Mouse (Mus musculus): ENCODE data around the gene Naxd.
"Not testable (repeated sequence)": the region's sequence is repeated elsewhere in the genome, so short reads cannot be mapped to it uniquely, and the experiment has no call there.

The Naxd gene

DNA sequence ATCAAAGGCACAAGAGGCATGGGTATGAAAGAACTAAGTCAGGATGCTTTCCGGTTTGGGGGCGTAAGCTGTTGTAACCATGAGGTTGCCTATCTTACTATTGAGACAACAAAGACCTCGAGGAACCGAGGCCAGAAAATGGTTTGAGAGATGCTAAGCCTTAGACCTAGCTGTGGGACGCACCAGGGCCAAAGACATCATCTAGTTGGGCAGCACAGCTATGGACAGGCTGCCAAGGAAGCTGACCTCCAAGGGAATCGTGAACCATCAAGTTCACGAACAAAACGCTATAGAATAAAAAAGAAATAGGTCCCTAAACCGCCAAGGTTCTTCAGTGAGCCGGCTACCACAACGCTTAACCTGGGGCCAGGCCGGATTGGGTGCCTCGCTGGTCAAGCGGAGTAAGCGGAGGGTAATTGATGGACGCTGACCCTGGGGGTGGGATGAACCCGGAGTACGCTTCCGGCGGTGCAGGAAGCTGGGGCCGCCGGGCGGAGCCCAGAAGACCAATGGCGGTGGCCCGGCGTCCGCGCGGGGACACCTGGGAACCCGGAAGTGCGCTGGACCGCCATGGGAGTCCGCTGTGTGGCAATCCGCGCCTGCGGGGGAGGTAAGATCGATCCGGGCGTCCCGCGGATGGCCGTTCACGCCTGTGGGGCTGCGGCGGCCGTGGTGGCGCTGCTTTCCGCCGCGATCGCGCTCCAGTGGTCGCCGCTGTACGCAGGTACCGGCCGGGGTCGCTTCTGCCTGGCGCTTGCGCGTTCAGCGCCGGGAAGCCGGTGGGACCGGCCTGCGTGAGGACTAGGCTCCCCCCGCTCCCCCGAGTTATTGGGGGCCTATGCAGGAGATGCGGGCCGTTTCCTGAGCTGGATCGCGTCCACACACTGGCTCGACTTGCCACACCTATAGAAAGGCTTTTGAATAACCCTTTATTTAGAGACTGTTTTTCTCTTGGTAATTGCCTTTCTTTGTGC lies at the start of gene Naxd:
Naxd (plus strand) TSS at position 490 of the 974 bp plus-strand sequence.
- DNase-seq (ENCODE audit: low spot score): peak; percentile 85

- DNase-seq (ENCODE audit: low spot score): no peak
Measured at GRCm38 (mm10) chr8:11447910-11448570, 49.3 kb upstream of the Naxd start.

DNA sequence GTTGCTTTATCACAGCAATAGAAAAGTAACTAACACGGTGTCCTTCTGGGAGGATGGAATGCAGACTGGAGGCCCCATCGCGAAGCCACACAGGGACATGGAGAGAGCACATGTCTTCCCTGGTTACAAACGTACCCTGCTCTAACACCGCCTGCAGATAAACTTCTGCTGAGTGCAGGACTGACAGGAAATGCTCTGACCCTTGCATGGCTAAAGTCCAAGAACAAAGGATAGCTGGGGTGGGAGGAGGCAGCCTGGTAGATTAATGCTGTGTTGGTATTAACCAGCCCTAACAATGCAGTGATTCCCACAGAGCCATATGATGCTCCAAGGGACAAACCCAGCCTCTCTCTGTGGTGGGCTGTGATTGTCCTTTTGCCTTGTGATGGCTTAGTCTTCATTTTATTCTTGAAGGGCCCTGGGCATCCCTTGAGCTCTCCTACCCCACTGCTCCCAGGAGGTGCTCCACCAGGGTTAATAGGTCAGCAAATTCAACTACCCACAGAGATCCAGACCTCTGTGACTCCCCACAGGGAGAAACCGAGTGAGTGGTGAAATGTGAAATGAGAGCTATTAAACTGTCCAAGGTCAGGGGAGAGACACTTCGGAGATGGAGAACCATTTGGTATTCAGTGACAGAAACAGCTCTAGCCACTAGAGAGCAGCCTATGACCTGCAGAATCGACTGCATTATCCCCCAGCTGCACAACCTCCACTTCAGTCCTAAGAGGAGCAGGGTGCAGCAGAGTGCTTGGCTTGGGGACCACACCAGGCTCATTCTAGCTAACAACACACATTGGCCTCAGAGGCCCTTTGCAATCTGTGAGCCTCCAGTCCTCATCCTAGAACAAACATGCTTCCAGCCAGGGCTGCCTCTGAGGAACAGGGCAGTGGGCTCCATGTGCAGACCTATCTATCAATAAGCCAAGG lies 46.9 kb upstream of the Naxd start:
- DNase-seq (ENCODE audit: low spot score): no peak

- DNase-seq (ENCODE audit: low spot score): no peak
Measured at GRCm38 (mm10) chr8:11452152-11452551, 45.2 kb upstream of the Naxd start.

GRCm38 (mm10) chr8:11452559-11452958 lies 44.7 kb upstream of the Naxd start:
- peak; percentile 7 for DNase-seq (ENCODE audit: low spot score)

DNA sequence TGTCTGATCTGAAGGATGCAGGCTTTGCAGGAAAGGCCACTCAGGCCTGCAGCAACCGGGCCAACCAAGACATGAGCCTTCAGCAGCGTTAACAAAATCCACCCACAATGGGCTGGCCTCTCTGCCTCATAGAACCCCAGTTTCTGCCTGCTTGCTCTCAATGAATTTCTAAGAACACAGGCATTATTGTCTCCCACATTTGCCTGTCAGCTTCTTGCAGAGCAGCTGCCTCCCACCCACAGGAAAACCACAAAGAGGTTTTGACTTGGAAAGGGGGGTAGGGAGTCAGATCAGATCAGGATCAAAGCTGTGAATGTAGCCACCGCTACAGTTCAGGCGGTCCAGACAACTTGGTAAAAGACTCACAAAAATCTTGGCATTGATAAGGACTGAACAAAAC lies 44.3 kb upstream of the Naxd start:
- no peak for DNase-seq (ENCODE audit: low spot score)

- no peak for DNase-seq (ENCODE audit: low spot score)
Measured at GRCm38 (mm10) chr8:11454228-11454627, 43.1 kb upstream of the Naxd start.

DNA sequence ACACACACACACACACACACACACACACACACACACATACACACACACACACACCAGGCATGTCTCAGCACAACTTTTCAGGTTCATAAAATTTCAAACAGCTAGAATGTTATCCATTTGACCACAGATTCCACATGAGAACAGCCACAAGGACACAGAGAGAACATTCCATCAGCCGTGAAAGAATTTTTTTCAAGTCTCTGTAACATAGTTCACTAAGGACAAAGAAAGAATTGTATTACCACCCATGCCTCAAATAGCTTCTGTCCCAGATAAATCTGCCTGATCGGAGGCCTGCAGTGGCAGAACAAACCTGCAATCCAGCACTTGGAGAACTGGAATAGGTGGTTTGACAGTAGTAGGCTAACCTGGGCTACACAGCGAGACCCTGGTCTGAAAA lies 40.0 kb upstream of the Naxd start:
- DNase-seq (ENCODE audit: low spot score): no peak

GRCm38 (mm10) chr8:11457981-11458836 lies 39.1 kb upstream of the Naxd start:
- no peak for DNase-seq (ENCODE audit: low spot score)

GRCm38 (mm10) chr8:11459016-11459415 lies 38.3 kb upstream of the Naxd start:
- no peak for DNase-seq (ENCODE audit: low spot score)

GRCm38 (mm10) chr8:11460934-11461333 lies 36.4 kb upstream of the Naxd start:
- no peak for DNase-seq (ENCODE audit: low spot score)

- no peak for DNase-seq (ENCODE audit: low spot score)
Measured at GRCm38 (mm10) chr8:11461847-11462246, 35.5 kb upstream of the Naxd start.

DNA sequence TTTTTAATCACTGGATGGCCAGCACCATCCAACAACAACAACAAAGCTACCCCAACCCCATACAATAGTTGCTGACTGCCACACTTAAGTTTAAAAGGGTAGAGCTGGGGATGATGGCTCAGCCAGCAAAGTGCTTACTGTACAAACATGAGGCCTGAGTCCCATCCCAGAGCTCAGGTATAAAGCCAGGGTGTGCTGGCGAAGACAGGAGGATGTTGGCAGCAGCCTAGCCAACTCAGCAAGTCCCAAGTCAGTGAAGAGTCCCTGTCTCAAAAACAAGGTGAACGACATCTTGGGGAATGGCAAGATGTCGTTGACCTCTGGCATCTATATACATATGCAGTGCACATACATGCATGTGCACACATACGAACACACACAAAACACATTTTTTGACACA lies 34.7 kb upstream of the Naxd start:
- no peak for DNase-seq (ENCODE audit: low spot score)

DNA sequence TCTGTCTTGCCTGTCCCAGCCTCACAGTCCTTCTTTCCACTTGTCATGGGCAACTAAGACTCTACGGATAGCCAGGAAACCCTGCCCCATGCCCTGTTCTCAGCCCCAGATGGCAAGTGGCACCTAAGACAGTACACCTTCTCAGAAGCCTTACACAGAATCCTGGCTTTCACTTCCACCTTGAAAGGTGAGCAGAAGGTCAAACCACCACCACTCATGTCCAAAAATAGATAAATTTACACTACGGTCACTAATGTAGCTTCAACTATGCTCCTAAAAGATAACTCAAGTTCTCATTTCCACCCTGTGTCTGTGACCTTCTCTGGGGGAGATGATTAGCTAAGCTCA lies 33.8 kb upstream of the Naxd start:
- DNase-seq (ENCODE audit: low spot score): no peak

GRCm38 (mm10) chr8:11463889-11464706 lies 33.2 kb upstream of the Naxd start:
- DNase-seq (ENCODE audit: low spot score): peak; percentile 42

DNA sequence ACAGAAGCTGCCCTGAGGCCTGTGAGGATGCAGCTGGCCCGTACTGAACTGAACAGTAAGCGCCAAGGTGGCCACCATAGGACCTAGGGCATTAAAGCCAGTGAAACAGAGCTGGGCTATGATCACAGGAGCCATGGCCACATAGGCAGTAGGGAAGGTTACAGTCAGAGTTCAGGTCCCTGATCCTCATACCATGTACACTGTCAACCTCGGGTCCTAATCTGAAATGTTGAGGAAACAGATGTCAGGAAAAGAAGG lies 32.7 kb upstream of the Naxd start:
- DNase-seq (ENCODE audit: low spot score): no peak

GRCm38 (mm10) chr8:11465619-11466018 lies 31.7 kb upstream of the Naxd start:
- DNase-seq (ENCODE audit: low spot score): no peak

DNA sequence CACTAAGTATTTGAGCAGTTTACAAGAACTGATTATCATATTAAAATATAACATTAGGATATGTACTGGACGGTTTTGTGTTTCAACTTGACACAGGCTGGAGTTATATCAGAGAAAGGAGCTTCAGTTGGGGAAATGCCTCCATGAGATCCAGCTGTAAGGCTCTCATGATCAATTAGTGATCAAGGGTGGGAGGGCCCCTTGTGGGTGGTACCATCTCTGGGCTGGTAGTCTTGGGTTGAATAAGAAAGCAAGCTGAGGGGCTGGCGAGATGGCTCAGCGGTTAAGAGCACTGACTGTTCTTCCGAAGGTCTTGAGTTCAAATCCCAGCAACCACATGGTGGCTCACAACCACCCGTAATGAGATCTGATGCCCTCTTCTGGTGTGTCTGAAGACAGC lies 30.8 kb upstream of the Naxd start:
- DNase-seq (ENCODE audit: low spot score): not testable (repeated sequence)

- DNase-seq (ENCODE audit: low spot score): no peak
Measured at GRCm38 (mm10) chr8:11469095-11469494, 28.2 kb upstream of the Naxd start.

DNA sequence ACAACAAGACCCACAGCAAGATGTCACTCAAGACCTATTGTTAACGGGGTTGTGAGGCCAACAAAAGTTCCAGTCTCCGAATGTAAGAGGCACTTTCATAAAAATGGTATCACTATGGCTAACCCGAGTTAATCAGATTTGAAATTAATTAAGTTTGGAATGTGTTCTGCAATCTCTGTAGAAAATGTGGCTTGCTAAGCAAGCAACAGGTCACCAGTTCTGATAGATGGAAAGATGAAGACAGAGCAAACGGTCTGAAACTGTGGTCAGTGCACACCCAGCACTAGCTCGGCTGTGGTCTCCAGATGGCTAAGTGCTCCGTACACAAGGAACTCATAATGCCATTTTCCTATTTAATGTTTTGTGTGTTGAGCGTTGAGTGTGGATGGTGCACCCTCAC lies 26.6 kb upstream of the Naxd start:
- no peak for DNase-seq (ENCODE audit: low spot score)

GRCm38 (mm10) chr8:11471309-11471708 lies 26.0 kb upstream of the Naxd start:
- no peak for DNase-seq (ENCODE audit: low spot score)

Data from T-cell, adult 2 months (primary cell).